9 mouse cellular contexts compared by ENCODE assay signal in the genomic region with DNA sequence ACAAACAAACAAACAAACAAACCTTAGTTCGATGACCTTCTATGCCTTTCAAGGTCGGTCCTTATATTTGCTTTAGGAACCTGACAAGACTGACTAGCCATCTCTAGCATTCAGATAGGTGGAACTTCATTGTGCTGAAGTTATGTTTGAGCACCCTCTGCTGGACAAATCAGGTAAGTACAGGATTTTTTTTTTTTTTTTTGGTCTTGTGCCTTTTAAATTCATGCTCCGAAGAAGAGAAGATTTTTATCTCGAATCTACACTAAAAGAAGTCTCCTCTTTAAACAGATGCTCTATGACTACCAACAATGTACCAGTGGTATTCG. TPM values are rescaled to one million over a fixed set of nuclear protein-coding genes. Genes with fewer than 3 reads are reported as not detected.
DNase-seq lines count a peak whose midpoint lies in the region; ATAC-seq and TF ChIP-seq lines count a peak whose summit lies in the region.
"Had no signal": no experiment of that assay in that cellular context is flagged by ENCODE, and none has a peak within 500 bp of the region (broad histone marks: within the 10 kb centered on the region; RNA-seq: fewer than 3 reads in every experiment).

No protein-coding gene starts in this region.

- H3K4me2 ChIP-seq in CH12.LX (ENCODE audit: insufficient read depth, low read depth, poor library complexity, severe bottlenecking) = peak overlapping the region; percentile 2; the same call in 1 of the 2 replicates
- H3K4me2 ChIP-seq: midbrain, embryonic 12.5 days had no signal

- TF ChIP-seq EP300 in CH12.LX (IDR thresholded peaks at IDR 0.05; ENCODE audit: low read length) = no peak

- H3K9me3 ChIP-seq in CH12.LX (replicated peaks; ENCODE audit: low read length) = peaks cover 5% of the 10 kb centered on the region
- H3K9me3 ChIP-seq: midbrain, embryonic 12.5 days had no signal

- TF ChIP-seq RAD21 in CH12.LX (IDR thresholded peaks at IDR 0.05; ENCODE audit: low read depth, low read length) = no peak; the same call in none of the 2 replicates

- H3K27ac ChIP-seq in CH12.LX (ENCODE audit: insufficient read depth, low read depth) = no peak overlapping the region
- H3K27ac ChIP-seq: midbrain, embryonic 12.5 days had no signal

- peak; percentile 32 for DNase-seq in layer of hippocampus, adult 11-12 months (ENCODE audit: low spot score)
- no peak for DNase-seq in layer of hippocampus, postnatal 10 days (ENCODE audit: low spot score in 2 of 2)
- peak; percentile 59 for DNase-seq in CH12.LX (ENCODE audit: extremely low read depth)
- DNase-seq in Muller cell, postnatal 12 days (ENCODE audit: inconsistent ontology term) = peak; percentile 24
- DNase-seq in adrenal gland, adult 8-10 months = no peak

- no peak overlapping the region for H3K4me3 ChIP-seq in CH12.LX (replicated peaks in 1 of 3; ENCODE audit: low read depth in 2 of 3, low read length in 2 of 3, poor library complexity in 1 of 3)
- H3K4me3 ChIP-seq: midbrain, embryonic 12.5 days had no signal

- dilution Hi-C loops in CH12.LX (cut with MboI; ENCODE audit: extremely low pct_ligation_motif_present, extremely low pct_unique_long_range_greater_than_20kb, low sequenced_read_pairs) = no loop called here

- peak; percentile 52 to 96 for TF ChIP-seq CTCF in CH12.LX (conservative IDR thresholded peaks at IDR 0.05 in 1 of 2, IDR thresholded peaks at IDR 0.05 in 1 of 2; ENCODE audit: low read depth in 2 of 2, low read length in 2 of 2)

- TF ChIP-seq POLR2A in CH12.LX (IDR thresholded peaks at IDR 0.05; ENCODE audit: low read depth, low read length) = no peak

- H3K27me3 ChIP-seq in CH12.LX (replicated peaks) = no peaks in the 10 kb centered on the region
- H3K27me3 ChIP-seq: midbrain, embryonic 12.5 days had no signal

- H3K79me2 ChIP-seq in CH12.LX (replicated peaks; ENCODE audit: control insufficient read depth, extremely low read depth, insufficient read depth, poor library complexity, severe bottlenecking) = no peaks in the 10 kb centered on the region

- H3K36me3 ChIP-seq in CH12.LX (replicated peaks in 1 of 2; ENCODE audit: control insufficient read depth in 1 of 2, insufficient read depth in 1 of 2, low read length in 1 of 2) = no peaks in the 10 kb centered on the region
- H3K36me3 ChIP-seq: midbrain, embryonic 12.5 days had no signal

- in situ Hi-C loops in CH12.LX (cut with MboI; ENCODE audit: low pct_ligation_motif_present, low pct_unique_long_range_greater_than_20kb, low sequenced_read_pairs) = loop anchor here (10.0 to 25.0 kb wide), 3 partner anchors 154 to 394 kb away; partner anchors contain the start of genes Pak1ip1 and Tmem14c

- H3K9ac ChIP-seq in CH12.LX (ENCODE audit: insufficient read depth, low read depth) = no peak overlapping the region
- H3K9ac ChIP-seq: midbrain, embryonic 12.5 days had no signal

- peak; percentile 45 for ATAC-seq in granulocyte monocyte progenitor cell, adult 5-6 weeks (replicated peaks; ENCODE audit: poor library complexity, severe bottlenecking)
- no peak for ATAC-seq in activated CD4-positive, CD25-positive, alpha-beta regulatory T cell, adult 4 months

- peaks cover 0 to 25% of the 10 kb centered on the region in 2 experiments; a peak in 2 of 4 replicates for H3K4me1 ChIP-seq in CH12.LX (ENCODE audit: control insufficient read depth in 1 of 2, insufficient read depth in 2 of 2)
- H3K4me1 ChIP-seq: midbrain, embryonic 12.5 days had no signal

TF ChIP-seq in CH12.LX, 34 proteins besides CTCF, POLR2A, EP300 and RAD21:
- TF ChIP-seq BHLHE40 (IDR thresholded peaks at IDR 0.05; ENCODE audit: low read depth, low read length) = no peak
- TF ChIP-seq ZNF384 (IDR thresholded peaks at IDR 0.05; ENCODE audit: low read depth, low read length) = peak; percentile 99
- peak; percentile 81 for TF ChIP-seq ZC3H11A (IDR thresholded peaks at IDR 0.05; ENCODE audit: low read depth, low read length)
- TF ChIP-seq JUND (conservative IDR thresholded peaks at IDR 0.05; ENCODE audit: low read depth, low read length) = peak; percentile 41; the same call in 1 of the 2 replicates
- TF ChIP-seq SIN3A (IDR thresholded peaks at IDR 0.05; ENCODE audit: low read length) = peak; percentile 35; the same call in 1 of the 2 replicates
- peak; percentile 89 for TF ChIP-seq SMC3 (IDR thresholded peaks at IDR 0.05; ENCODE audit: low read depth, low read length)
- no peak for TF ChIP-seq TBP (conservative IDR thresholded peaks at IDR 0.05; ENCODE audit: low read depth, low read length)

RNA-seq across cellular contexts. Expression of gene Smim13, which starts 10.9 kb away (rescaled TPM):
- 100 to 1,000 TPM; 122 to 128 TPM for total RNA-seq in layer of hippocampus, postnatal 10 days (2021)
- total RNA-seq in CH12.LX (2012; rRNA removed) = 4.4 and 5.2 TPM in 2 replicates
- 13.4 and 13.5 TPM in 2 replicates for total RNA-seq in CH12.LX (2014; rRNA removed)
- polyA plus RNA-seq in CH12.LX (2012; ENCODE audit: insufficient read length, low read depth) = 10.8 and 11.6 TPM in 2 replicates
- 13.7 and 14.0 TPM in 2 replicates for total RNA-seq in granulocyte monocyte progenitor cell, adult 5-6 weeks (2014; fragmentation: Nextera tagmentation)
- total RNA-seq in granulocyte monocyte progenitor cell, adult 5-6 weeks (2017) = 12.1 and 14.8 TPM in 2 replicates
- polyA plus RNA-seq in activated CD4-positive, CD25-positive, alpha-beta regulatory T cell, adult 4 months (2017; shearing (Covaris generic)) = 1 to 10 TPM; 3.7 to 3.8 TPM
- total RNA-seq in adrenal gland, adult 8-10 months (2022) = 10 to 100 TPM in 3 of 4 experiments, 1 to 10 TPM in 1; 10.0 to 12.2 (median 10.4) TPM

RNA-seq across cellular contexts. Expression of gene Elovl2, which starts 18.6 kb away (rescaled TPM):
- 10 to 100 TPM; 42.1 to 44.2 TPM for total RNA-seq in layer of hippocampus, postnatal 10 days (2021)
- total RNA-seq in CH12.LX (2012; rRNA removed) (not detected in 2 replicates), CH12.LX (2014; rRNA removed) (not detected in 2 replicates)
- not detected in 2 replicates for polyA plus RNA-seq in CH12.LX (2012; ENCODE audit: insufficient read length, low read depth)
- not detected in 2 replicates for total RNA-seq in granulocyte monocyte progenitor cell, adult 5-6 weeks (2014; fragmentation: Nextera tagmentation)
- total RNA-seq in granulocyte monocyte progenitor cell, adult 5-6 weeks (2017) = 0.13 TPM in 1 of 2 replicates, not detected in the other
- not detected for polyA plus RNA-seq in activated CD4-positive, CD25-positive, alpha-beta regulatory T cell, adult 4 months (2017; shearing (Covaris generic))
- total RNA-seq in adrenal gland, adult 8-10 months (2022) = under 1 TPM; 0.49 to 0.78 (median 0.52) TPM

RNA-seq across cellular contexts. Expression of gene Gm17364, which starts 35.0 kb away (rescaled TPM):
- not detected for total RNA-seq in layer of hippocampus, postnatal 10 days (2021)
- total RNA-seq in CH12.LX (2012; rRNA removed) (not detected in 2 replicates), CH12.LX (2014; rRNA removed) (not detected in 2 replicates)
- polyA plus RNA-seq in CH12.LX (2012; ENCODE audit: insufficient read length, low read depth) = 17.3 TPM in 1 of 2 replicates, not detected in the other
- not detected in 2 replicates for total RNA-seq in granulocyte monocyte progenitor cell, adult 5-6 weeks (2014; fragmentation: Nextera tagmentation)
- not detected in 2 replicates for total RNA-seq in granulocyte monocyte progenitor cell, adult 5-6 weeks (2017)
- polyA plus RNA-seq in activated CD4-positive, CD25-positive, alpha-beta regulatory T cell, adult 4 months (2017; shearing (Covaris generic)) = not detected
- not detected for total RNA-seq in adrenal gland, adult 8-10 months (2022)
- polyA plus RNA-seq: gonadal fat pad, adult 2 months; midbrain, embryonic 12.5 days had no signal

Comparison
In these comparisons a context has a peak if more than half of its experiments do, and no peak if none do; other contexts are left out.
1. DNase-seq: peak in layer of hippocampus, adult 11-12 months (single experiment), CH12.LX (single experiment) and Muller cell, postnatal 12 days (single experiment); none in layer of hippocampus, postnatal 10 days (0 of 2) and adrenal gland, adult 8-10 months (single experiment).
2. RNA of gene Smim13, which starts 10.9 kb away (total RNA-seq): 122 to 128 TPM in layer of hippocampus, postnatal 10 days; 12.1 to 14.8 TPM in granulocyte monocyte progenitor cell, adult 5-6 weeks, 4.4 to 13.5 TPM in CH12.LX and 10.0 to 12.2 TPM in adrenal gland, adult 8-10 months; every median in the first group is over 4 times any median in the second.
3. RNA of gene Elovl2, which starts 18.6 kb away (total RNA-seq): 42.1 to 44.2 TPM in layer of hippocampus, postnatal 10 days; 0.49 to 0.78 TPM in adrenal gland, adult 8-10 months, not detected in CH12.LX and 0.13 TPM in granulocyte monocyte progenitor cell, adult 5-6 weeks; every median in the first group is over 10 times any median in the second.